Mouse (Mus musculus): Measurements from ENCODE around the gene Scap.

Gene Scap

DNA sequence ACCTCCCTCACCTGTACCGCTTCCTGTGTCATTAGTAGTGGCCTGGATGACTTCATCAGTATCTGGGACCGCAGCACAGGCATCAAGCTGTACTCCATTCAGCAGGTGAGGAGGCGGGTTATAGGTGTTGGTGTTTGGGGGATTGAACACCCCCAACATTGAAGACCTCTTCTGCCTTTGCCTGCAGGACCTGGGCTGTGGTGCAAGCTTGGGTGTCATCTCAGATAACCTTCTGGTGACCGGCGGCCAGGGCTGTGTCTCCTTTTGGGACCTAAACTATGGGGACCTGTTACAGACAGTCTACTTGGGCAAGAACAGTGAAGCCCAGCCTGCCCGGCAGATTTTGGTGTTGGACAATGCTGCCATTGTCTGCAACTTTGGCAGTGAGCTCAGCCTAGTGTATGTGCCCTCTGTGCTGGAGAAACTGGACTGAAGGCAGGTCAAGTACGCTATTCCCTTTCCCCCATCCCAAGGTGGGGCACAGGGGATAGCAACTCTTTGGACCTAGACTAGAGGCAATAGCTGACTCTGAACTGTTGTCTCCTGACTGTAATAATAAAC is 51.4 kb downstream of the Scap start:
- peak; percentile 9 for DNase-seq (ENCODE audit: low read depth, low spot score)

DNA sequence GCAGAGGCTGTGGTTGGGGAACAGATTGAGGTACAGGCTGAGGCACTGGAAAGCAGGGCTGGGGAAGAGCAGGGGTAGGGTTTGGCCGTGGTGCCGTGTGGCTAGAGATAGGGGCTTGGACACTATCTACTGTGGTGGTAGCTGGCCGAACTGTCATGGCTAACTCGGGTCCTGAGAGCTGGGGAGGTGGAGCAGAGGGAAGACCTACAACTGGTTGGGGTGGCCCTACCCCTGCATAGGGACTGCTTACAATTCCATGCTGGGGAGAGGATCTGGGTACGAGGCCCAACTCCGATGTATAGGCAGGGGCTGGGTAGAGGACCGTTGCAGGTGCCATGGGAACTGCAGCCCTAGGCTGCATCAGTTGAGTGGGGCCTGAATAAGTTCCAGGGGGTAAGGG is 54.9 kb downstream of the Scap start:
- DNase-seq (ENCODE audit: low read depth, low spot score) = no peak

- DNase-seq (ENCODE audit: low read depth, low spot score) = no peak
These were observed 57.8 kb downstream of the Scap start for GRCm38 (mm10) chr9:110390843-110391242.

GRCm38 (mm10) chr9:110393295-110393694 is 60.2 kb downstream of the Scap start:
- DNase-seq (ENCODE audit: low read depth, low spot score) = no peak

- DNase-seq (ENCODE audit: low read depth, low spot score) = no peak
These were observed 67.6 kb downstream of the Scap start for GRCm38 (mm10) chr9:110400650-110401049.

DNA sequence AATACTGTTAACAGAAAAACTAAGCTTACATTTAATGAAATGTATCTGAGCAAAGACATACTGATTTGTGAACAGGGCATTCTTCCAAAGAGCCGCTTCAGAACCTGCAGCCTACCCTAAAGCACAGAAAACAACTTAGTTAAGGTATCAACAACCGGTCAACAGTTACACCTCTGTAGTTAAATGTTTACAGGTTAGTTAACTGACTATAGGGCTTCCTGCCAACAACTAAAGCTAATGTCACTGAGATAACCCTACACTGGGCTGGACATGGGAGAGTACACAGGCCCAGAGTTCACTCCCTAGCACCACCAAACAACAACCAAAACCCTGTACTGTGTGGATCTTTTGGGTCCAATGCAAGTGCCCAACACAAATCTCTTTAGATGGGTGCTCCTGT is 69.6 kb downstream of the Scap start:
- no peak for DNase-seq (ENCODE audit: low read depth, low spot score)

DNA sequence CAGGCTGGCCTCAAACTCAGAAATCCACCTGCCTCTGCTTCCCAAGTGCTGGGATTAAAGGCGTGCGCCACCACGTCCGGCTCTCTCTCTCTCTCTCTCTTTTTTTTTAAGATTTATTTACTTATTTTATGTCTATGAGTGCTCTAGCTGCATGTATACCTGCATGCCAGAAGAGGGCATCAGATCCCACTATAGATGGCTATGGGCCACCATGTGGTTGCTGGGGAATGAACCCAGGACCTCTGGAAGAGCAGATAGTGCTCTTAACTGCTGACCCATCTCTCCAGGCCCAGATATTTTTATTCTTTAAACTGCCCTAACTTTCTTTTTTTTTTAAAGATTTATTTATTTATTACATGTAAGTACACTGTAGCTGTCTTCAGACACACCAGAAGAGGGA is 70.2 kb downstream of the Scap start:
- DNase-seq (ENCODE audit: low read depth, low spot score) = peak; percentile 33

DNA sequence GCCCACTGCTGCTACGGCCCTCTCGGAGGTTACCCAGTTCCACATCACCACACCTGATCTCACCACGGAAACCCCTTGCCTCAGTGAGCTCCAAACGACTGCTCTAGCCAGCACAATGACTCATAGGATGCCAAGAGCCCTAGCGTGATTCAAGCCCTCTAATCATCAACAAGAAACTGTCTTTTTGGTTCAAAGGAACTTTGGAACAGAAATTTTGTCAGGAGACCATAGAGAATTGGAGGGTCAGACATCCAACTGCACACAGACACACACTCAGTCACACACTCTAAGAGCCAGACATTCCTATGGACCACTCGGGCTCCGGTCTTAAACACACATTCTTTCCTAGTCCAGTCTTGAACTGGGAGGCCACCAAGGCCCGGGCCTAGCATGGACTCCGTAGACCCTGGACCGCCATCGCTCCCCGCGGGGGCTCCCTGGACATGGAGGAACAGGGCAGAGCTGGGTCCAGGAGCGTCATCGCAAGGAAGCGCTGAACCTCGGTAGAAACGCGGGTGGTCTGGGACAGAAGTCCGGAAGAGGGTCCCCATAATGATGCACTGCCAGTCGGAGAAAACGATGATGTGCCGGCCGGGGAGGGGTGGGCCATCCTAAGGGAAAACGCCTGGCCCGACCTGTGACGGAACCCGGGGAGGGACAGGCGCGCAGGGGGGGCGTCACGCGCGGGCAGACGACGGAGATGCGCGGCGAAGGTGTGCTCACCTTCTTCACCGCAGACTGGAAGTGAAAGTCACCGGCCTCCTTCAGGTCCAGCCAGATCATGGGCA is 74.4 kb downstream of the Scap start:
- DNase-seq (ENCODE audit: low read depth, low spot score) = peak; percentile 67

DNA sequence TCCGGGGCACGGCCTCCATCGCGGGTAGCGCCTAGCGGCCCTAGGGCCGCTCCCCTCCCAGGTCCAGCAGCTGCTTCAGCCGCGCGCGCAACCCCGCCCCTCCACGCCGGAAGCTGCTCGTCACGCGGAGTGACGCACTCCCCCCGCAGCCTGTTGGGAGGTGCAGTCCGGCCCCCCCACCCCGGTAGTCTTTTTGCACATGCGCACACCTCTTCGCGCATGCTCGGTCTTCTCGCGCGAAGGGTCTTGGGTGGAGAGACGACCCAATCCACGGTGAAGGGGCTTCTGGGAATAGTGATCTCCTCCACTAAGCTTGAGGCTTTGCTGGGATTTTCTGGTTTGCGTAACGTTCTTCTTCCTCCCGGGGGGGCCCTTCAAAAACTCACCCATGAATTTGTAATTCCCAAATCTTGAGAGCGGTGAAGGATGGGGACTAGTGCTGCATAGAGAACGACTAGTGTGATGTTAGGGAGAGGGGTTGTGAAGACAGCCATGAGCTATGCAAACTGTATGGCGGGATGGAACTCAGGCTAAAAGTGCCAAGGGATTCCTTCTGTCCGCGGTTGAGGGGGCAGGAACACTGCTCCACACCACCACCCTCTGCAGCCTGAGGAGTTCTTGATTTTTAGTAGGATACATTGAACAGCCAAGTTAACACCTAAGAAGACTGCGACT is 75.1 kb downstream of the Scap start, which contains the start of gene Ptpn23:
TSS of gene Ptpn23 (minus strand) at position 115 of the 675 bp plus-strand sequence.
- DNase-seq (ENCODE audit: low read depth, low spot score) = peak; percentile 95

DNA sequence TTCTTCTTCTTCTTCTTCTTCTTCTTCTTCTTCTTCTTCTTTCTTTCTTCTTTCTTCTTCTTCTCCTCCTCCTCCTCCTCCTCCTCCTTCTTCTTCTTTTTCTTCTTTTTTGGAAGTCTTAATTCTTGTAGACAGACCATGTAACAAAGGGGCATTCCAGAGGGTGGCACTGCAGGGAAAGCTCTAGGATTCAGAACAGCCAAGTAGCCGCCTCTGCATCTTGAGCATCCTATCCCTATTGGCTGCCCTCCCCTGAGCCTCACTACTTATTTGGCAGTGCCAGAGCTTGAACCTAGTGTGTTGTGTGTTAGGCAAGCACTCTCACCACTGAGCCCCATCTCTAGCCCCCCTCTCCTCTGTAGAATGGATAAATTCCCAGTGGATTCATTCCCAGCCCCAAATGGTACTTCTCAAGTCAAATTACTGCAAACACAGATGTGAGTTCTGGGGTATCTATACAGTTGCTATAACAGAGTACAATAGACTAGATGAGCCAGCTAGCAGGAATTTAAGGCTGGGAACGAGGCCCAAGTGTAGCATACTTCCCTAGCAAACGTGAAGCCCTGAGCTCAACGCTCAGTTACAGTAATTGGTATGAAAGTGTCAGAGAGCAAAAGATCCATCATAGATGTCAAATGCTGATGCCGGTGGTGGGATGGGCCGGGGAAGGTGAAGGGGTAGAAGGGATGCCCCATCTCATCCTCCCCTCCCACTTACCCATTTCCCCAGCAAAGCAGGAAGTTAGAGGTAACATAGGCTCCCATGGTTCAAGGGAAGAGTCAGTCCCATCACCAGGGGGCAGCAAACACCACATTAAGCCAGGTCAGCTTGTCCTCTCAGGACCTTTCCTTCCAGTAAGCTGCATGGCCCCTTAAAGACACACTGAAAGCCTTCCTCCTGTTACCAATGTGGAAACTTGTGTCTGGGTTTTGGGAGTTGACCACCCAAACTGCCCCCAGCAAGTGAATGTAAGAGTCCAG is 78.1 kb downstream of the Scap start:
- DNase-seq (ENCODE audit: low read depth, low spot score) = peak; percentile 97

DNA sequence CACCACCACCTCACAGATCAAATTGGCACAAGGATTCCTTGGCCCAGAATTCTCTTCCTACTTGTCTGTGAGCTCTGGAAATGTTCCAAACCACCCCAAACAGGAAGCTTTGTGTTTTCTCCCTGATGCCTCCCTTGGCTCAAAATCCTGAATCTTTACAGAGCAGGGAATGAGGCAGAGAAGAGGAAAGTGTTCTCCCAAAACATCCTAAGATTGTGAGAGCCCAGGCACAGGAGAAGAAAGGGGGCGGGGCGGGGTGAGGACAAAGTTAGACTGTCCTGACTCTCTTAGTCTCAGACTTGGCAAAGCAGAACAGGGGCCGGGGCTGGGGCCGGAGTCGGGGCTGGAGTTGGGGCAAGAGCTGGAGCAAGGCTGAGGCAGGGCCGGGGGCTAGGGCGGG is 79.8 kb downstream of the Scap start:
- peak; percentile 53 for DNase-seq (ENCODE audit: low read depth, low spot score)

- peak; percentile 78 for DNase-seq (ENCODE audit: low read depth, low spot score)
These were observed 80.7 kb downstream of the Scap start for GRCm38 (mm10) chr9:110413785-110414184.

GRCm38 (mm10) chr9:110419511-110420112 is 86.5 kb downstream of the Scap start, which contains the start of gene Ngp:
TSS of gene Ngp (plus strand) at chr9:110419747.
- DNase-seq (ENCODE audit: low read depth, low spot score) = no peak

DNA sequence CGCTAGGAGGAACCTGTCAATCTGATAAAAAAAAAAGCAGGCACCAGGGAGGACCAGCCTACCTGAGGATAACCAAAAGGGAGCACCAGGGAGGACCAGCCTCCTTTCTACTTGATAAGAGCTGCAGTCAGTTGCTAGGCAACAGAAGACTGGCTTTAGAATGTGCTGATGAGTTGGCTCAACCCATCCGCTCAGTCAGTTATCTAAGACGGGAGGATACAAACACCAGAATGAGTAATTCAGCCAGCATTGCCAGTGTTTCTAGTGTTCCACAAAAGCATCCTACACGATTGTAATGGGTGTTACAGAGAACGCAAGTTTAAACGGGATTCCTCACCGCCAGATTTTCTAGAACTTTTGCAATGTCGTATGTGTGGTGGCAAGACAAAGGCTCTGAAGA is 98.2 kb downstream of the Scap start:
- DNase-seq (ENCODE audit: low read depth, low spot score) = no peak

DNA sequence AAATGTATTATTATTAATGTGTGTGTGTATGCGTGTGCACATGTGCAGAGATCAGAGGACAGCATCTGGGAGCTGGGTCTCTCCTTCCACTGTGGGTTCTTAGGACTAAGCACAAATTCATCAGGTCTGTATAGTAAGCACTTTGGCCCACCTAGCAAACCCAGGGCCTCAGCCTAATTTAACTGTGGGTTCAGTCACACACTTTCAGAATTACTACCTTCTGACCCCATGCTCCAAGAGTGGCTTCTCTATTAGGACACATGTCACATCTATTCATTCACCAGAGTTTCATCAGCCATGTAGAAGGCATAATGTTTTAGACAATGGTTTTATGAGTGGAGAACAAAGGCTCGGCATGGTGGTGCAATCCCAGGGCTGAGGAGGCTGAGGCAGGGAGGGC is 100.0 kb downstream of the Scap start:
- DNase-seq (ENCODE audit: low read depth, low spot score) = no peak
